Mouse (Mus musculus) adrenal gland, postnatal 4 days (tissue): ENCODE results near the gene Esp23. TPM values are rescaled to one million over a fixed set of nuclear protein-coding genes. Genes with fewer than 3 reads are reported as not detected.
"Not testable (repeated sequence)": the region's sequence is repeated elsewhere in the genome, so short reads cannot be mapped to it uniquely, and the experiment has no call there.

Experiments
- DNase-seq, 2 experiments: peaks; one replicate each; pipeline ENCODE4 v3.0.0; 2021 to 2022; ENCODE audit warnings: low spot score in 2 of 2, mixed read lengths in 2 of 2
- long read RNA-seq, 2 experiments: library from polyadenylated mRNA; stranded (forward); transcript quantifications; one replicate each; pipeline ENCODE4 v2.0.0; 2021
- total RNA-seq, 2 experiments: library from RNA; stranded (reverse); gene quantifications; 2 replicates each; pipeline ENCODE4 v1.2.3; 2021

Gene Esp23
- not detected for total RNA-seq
- long read RNA-seq, experiment 1, result 0 reads
- long read RNA-seq, experiment 2, result 0 reads

- no peak for DNase-seq
Observed at GRCm38 (mm10) chr17:39076937-39077336, at the start of gene Esp23. TSS of gene Esp23 (minus strand) at chr17:39077037.

- not testable (repeated sequence) for DNase-seq
Observed at GRCm38 (mm10) chr17:39107126-39107525, 30.3 kb upstream of the Esp23 start.

- no peak for DNase-seq
Observed at GRCm38 (mm10) chr17:39095034-39095433, 18.2 kb upstream of the Esp23 start, which contains the start of gene Esp22. TSS of gene Esp22 (plus strand) at chr17:39095334.

- no peak for DNase-seq
Observed at GRCm38 (mm10) chr17:39063641-39064040, 13.2 kb downstream of the Esp23 start.

GRCm38 (mm10) chr17:39043241-39043640, 33.6 kb downstream of the Esp23 start, which contains the start of gene Gm21903:
TSS of gene Gm21903 (minus strand) at chr17:39043341.
- DNase-seq, result no peak

GRCm38 (mm10) chr17:39036395-39036794, 40.4 kb downstream of the Esp23 start, which contains the start of gene Esp24:
TSS of gene Esp24 (plus strand) at chr17:39036695.
- not testable (repeated sequence) for DNase-seq

Other genes starting within 250 kb of the Esp23 start
- not detected for gene Esp24, start 40.3 kb downstream of the Esp23 start, total RNA-seq
- gene Gm21903, start 33.7 kb downstream of the Esp23 start, total RNA-seq, result not detected
- gene Esp22, start 18.3 kb upstream of the Esp23 start, total RNA-seq, result not detected